Mouse (Mus musculus): ENCODE results near the gene Dbf4. TPM values are rescaled to one million over a fixed set of nuclear protein-coding genes. Genes with fewer than 3 reads are reported as not detected.

Gene Dbf4
- total and polyA plus RNA-seq, 2 experiments from 2014 or later, result 8.3 to 13.3 TPM

DNA sequence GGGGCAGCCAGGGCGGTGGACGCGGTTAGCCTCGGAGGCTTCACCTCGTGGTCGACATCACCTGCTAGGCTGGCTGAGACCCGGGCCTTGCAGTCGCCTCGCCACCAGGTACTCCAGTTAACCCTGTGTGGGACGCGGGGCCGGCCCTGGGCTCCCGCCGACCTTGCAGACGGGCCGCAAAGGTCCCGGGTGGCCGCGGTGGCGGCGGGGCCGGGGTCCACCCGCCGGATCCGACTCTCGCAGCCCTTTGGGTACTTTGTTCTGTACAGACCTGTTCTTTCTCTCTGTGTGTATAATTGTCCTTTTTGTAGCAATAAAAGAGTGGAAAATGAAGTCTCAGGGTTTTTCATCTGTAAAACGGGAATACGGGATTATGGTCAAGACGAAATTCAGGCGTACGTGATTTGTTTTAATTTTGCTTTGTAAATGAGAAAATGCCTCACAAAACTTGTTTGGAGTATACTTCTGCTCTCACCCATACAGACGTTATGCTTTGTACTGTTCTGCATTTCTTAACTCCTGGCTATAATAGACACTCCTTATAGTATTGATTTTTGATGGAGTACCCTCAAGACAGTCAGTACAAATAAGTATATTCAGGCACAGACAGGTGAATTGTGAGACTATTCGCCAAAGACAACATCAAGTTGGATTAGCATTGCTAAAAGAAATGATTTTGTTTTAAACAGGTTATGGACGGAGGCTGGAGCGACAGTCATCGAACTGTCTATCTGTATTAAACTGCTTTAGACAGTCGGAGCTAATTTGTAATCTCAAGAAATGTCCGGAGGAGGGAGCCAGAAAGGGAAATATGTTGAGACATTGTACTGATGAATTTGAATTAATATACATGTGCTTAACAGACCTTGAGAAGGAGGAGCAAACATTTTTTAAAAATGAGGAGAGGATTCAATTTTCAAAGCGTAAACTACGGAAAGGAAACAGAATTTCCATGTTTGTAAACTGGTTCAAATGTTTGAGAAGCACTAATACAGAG is 714 bp upstream of the Dbf4 start:
- Histone ChIP-seq H3K36me3 (ENCODE audit: insufficient read depth) (no peaks in the 10 kb centered on the region), H3K4me2 (ENCODE audit: low read depth) (peak overlapping the region; percentile 81), H3K4me1 (ENCODE audit: insufficient read depth) (no peaks in the 10 kb centered on the region), H3K4me3 (ENCODE audit: low read depth, low read length) (peak overlapping the region; percentile 89), H3K27ac (ENCODE audit: low read depth, low read length) (peak overlapping the region; percentile 68), H3K27me3 (ENCODE audit: insufficient read depth, low read length) (no peaks in the 10 kb centered on the region), H3K9ac (peak overlapping the region; percentile 78), H3K9me3 (ENCODE audit: low read length) (no peaks in the 10 kb centered on the region)
- peak; percentile 11; the same call in 1 of the 2 replicates for TF ChIP-seq CTCF (IDR thresholded peaks at IDR 0.05; ENCODE audit: low read depth)
- peak; percentile 1; the same call in 1 of the 2 replicates for ATAC-seq
- DNase-seq, result peak; percentile 29
- under 1% methylated on average over 40 of the region's 40 CpGs for WGBS

DNA sequence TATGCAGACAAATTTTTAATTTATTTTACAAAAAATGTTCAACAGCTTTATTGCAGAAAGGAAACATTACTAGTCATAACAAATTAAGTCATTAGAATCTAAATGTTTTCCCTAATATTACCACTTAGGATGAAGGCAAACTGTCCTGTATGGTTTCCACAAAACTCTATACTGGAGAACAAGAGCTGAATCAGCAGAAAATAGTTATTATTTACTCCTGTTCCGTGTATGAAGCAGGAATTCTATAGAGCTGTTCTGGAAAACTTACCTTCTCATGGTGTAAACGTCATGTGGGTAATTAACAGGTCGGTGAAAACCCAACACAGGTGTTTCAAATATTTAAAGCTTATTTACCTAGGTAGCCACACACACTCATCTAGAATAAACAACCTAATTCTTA is 1.1 kb downstream of the Dbf4 start:
- TF ChIP-seq CTCF (IDR thresholded peaks at IDR 0.05; ENCODE audit: low read depth), result no peak
- DNase-seq (no peak), ATAC-seq (no peak)
- H3K9ac ChIP-seq, result no peak overlapping the region
- H3K27me3 ChIP-seq (ENCODE audit: insufficient read depth, low read length), result no peaks in the 10 kb centered on the region
- H3K4me1 ChIP-seq (ENCODE audit: insufficient read depth), result no peaks in the 10 kb centered on the region
- H3K9me3 ChIP-seq (ENCODE audit: low read length), result no peaks in the 10 kb centered on the region
- peak overlapping the region; percentile 81 for H3K4me2 ChIP-seq (ENCODE audit: low read depth)
- no peaks in the 10 kb centered on the region; the same call in 1 of the 2 replicates for H3K36me3 ChIP-seq (ENCODE audit: insufficient read depth)
- 5% methylated on average over 3 of the region's 3 CpGs for WGBS
- no peak overlapping the region for H3K27ac ChIP-seq (ENCODE audit: low read depth, low read length)
- H3K4me3 ChIP-seq (ENCODE audit: low read depth, low read length), result peak overlapping the region; percentile 89

- no peak for ATAC-seq
- TF ChIP-seq CTCF (IDR thresholded peaks at IDR 0.05; ENCODE audit: low read depth), result no peak
- Histone ChIP-seq H3K4me1 (ENCODE audit: insufficient read depth) (no peaks in the 10 kb centered on the region), H3K9ac (no peak overlapping the region), H3K4me2 (ENCODE audit: low read depth) (no peak overlapping the region), H3K36me3 (ENCODE audit: insufficient read depth) (no peaks in the 10 kb centered on the region; the same call in 1 of the 2 replicates), H3K4me3 (ENCODE audit: low read depth, low read length) (no peak overlapping the region), H3K9me3 (ENCODE audit: low read length) (no peaks in the 10 kb centered on the region), H3K27ac (ENCODE audit: low read depth, low read length) (no peak overlapping the region), H3K27me3 (ENCODE audit: insufficient read depth, low read length) (no peaks in the 10 kb centered on the region)
- DNase-seq, result no peak
- WGBS, result 21% methylated on average over 1 of the region's 1 CpGs
Measured at GRCm38 (mm10) chr5:8417443-8417842, 5.1 kb downstream of the Dbf4 start.

DNA sequence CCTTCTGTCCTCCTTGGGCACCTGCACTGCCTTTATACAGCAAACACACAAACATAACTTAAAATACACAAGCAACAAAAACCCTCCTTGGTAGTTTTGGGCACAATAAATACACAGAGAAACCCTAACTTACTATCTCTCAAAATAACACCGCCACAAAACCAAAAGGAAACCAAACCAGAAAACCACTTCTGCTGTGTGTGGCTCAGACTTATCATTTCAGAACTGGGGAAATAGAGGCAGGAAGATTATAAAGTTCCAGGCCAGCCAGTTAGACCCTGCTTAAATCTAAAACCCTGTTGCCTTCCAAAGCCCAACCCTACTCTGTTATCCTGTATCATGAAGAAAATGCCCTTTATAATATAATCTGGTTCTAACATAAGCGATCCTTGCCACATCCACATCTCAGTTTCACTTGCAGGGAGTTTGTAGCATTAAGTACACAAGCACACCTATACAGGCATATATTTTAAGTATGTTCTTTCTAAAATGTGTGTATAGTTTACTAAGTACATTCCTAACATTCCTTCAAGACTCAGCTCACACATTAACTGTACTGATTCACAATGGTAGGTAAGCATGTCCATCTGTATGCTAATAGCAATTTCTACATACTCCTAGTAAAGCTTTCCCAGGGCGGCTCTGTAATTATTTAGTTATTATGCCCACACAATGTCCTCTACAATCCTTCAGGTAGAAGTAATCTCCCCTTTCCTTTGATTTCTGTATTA is 5.7 kb downstream of the Dbf4 start:
- Histone ChIP-seq H3K9ac (no peak overlapping the region), H3K36me3 (ENCODE audit: insufficient read depth) (no peaks in the 10 kb centered on the region; the same call in 1 of the 2 replicates), H3K4me1 (ENCODE audit: insufficient read depth) (no peaks in the 10 kb centered on the region), H3K4me2 (ENCODE audit: low read depth) (no peak overlapping the region), H3K4me3 (ENCODE audit: low read depth, low read length) (no peak overlapping the region), H3K27me3 (ENCODE audit: insufficient read depth, low read length) (no peaks in the 10 kb centered on the region), H3K27ac (ENCODE audit: low read depth, low read length) (no peak overlapping the region), H3K9me3 (ENCODE audit: low read length) (no peaks in the 10 kb centered on the region)
- 87% methylated on average over 3 of the region's 3 CpGs for WGBS
- ATAC-seq (no peak), DNase-seq (no peak)
- TF ChIP-seq CTCF (IDR thresholded peaks at IDR 0.05; ENCODE audit: low read depth), result no peak

DNA sequence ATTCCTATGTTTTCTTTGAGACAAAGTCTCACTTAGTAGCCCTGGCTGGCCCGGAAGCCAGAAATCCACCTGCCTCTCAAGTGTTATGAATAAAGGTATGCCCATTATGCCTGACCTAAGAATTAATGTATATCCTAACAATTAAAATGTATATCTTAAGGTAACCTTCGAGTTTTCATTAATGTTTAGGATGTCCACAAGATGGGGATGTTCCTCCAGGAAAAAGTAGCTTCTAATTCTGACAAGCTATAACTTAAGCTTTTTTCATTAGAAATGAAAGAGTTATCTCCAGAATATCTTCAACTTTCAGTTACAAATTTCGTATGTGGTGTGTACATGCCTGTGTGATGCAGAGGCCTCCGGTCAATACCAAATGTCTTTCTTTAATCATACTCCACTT is 13.8 kb downstream of the Dbf4 start:
- Histone ChIP-seq H3K4me3 (ENCODE audit: low read depth, low read length) (no peak overlapping the region), H3K4me1 (ENCODE audit: insufficient read depth) (no peaks in the 10 kb centered on the region), H3K9ac (no peak overlapping the region), H3K36me3 (ENCODE audit: insufficient read depth) (peaks cover 5% of the 10 kb centered on the region; the same call in 1 of the 2 replicates), H3K27ac (ENCODE audit: low read depth, low read length) (no peak overlapping the region), H3K27me3 (ENCODE audit: insufficient read depth, low read length) (no peaks in the 10 kb centered on the region), H3K4me2 (ENCODE audit: low read depth) (no peak overlapping the region), H3K9me3 (ENCODE audit: low read length) (no peaks in the 10 kb centered on the region)
- 88% methylated on average over 4 of the region's 4 CpGs for WGBS
- DNase-seq (peak; percentile 11), ATAC-seq (no peak)
- TF ChIP-seq CTCF (IDR thresholded peaks at IDR 0.05; ENCODE audit: low read depth), result peak; percentile 25; the same call in 1 of the 2 replicates

DNA sequence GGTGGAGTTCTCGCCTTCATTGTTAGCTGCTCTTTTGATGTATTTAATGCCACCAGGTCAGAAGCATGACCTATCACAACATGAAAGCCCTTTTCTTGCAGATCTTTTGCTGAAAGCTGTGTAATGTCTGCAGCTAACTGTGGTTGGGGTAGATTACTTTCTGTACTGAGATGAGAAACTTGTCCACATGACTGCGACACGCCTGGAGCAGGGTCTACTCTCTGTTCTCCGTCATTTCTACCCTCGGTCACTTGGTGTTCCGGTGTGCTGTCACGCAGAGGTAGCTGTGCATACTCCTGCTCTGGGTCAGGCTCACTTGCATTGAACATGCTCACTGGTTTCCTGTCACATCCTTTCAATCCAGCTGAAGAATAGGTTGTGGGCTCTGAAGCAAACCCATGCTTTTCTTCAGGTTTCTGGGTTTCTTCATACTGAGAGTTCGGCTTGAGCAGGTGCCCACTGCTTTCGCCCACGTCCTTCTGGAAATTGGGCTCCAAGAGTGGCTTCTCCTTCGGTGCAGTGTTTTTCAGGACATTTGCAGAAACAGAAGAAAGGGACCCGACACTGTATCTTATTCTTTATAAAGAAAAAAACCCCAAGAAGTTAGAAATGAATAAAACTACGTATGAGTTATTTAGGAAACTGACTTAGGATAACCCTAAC is 24.8 kb downstream of the Dbf4 start:
- Histone ChIP-seq H3K4me1 (ENCODE audit: insufficient read depth) (no peaks in the 10 kb centered on the region), H3K27ac (ENCODE audit: low read depth, low read length) (no peak overlapping the region), H3K9ac (no peak overlapping the region), H3K9me3 (ENCODE audit: low read length) (no peaks in the 10 kb centered on the region), H3K4me3 (ENCODE audit: low read depth, low read length) (no peak overlapping the region), H3K27me3 (ENCODE audit: insufficient read depth, low read length) (no peaks in the 10 kb centered on the region), H3K4me2 (ENCODE audit: low read depth) (no peak overlapping the region), H3K36me3 (ENCODE audit: insufficient read depth) (peaks cover 4% of the 10 kb centered on the region; the same call in 1 of the 2 replicates)
- ATAC-seq, result no peak
- TF ChIP-seq CTCF (IDR thresholded peaks at IDR 0.05; ENCODE audit: low read depth), result no peak
- WGBS, result 93% methylated on average over 13 of the region's 13 CpGs
- no peak for DNase-seq

Data from forebrain, postnatal 0 days (tissue).